Mouse (Mus musculus): ENCODE data around the gene Fbn1. TPM values are rescaled to one million over a fixed set of nuclear protein-coding genes. Genes with fewer than 3 reads are reported as not detected.
A peak's percentile ranks its signal among the peaks of the same experiment; 100 is the strongest.

Gene Fbn1
- polyA plus RNA-seq, 1 experiment from 2014 or later = 15.5 TPM

- Histone ChIP-seq H3K36me3 (ENCODE audit: insufficient read depth, low read length) (peaks cover 3% of the 10 kb centered on the region; the same call in 1 of the 2 replicates), H3K4me3 (ENCODE audit: low read length) (no peak overlapping the region), H3K27me3 (ENCODE audit: insufficient read depth, low read length) (no peaks in the 10 kb centered on the region), H3K9ac (replicated peaks; ENCODE audit: low read length) (no peak overlapping the region), H3K4me2 (replicated peaks; ENCODE audit: low read depth, low read length) (no peak overlapping the region), H3K9me3 (ENCODE audit: low read length) (no peaks in the 10 kb centered on the region), H3K4me1 (ENCODE audit: insufficient read depth, low read length) (peaks cover 6% of the 10 kb centered on the region; the same call in 1 of the 2 replicates), H3K27ac (ENCODE audit: low read length) (no peak overlapping the region)
- no peak for ATAC-seq (ENCODE audit: low FRiP score, low TSS enrichment)
- WGBS = 85% methylated on average over 2 of the region's 2 CpGs
These were observed 34.6 kb downstream of the Fbn1 start for GRCm38 (mm10) chr2:125473228-125473627.

- H3K4me2 ChIP-seq (replicated peaks; ENCODE audit: low read depth, low read length) = no peak overlapping the region
- no peak overlapping the region for H3K9ac ChIP-seq (replicated peaks; ENCODE audit: low read length)
- no peaks in the 10 kb centered on the region for H3K27me3 ChIP-seq (ENCODE audit: insufficient read depth, low read length)
- 86% methylated on average over 4 of the region's 4 CpGs for WGBS
- H3K4me1 ChIP-seq (ENCODE audit: insufficient read depth, low read length) = peaks cover 6% of the 10 kb centered on the region; the same call in 1 of the 2 replicates
- no peak for ATAC-seq (ENCODE audit: low FRiP score, low TSS enrichment)
- no peak overlapping the region for H3K27ac ChIP-seq (ENCODE audit: low read length)
- no peaks in the 10 kb centered on the region for H3K9me3 ChIP-seq (ENCODE audit: low read length)
- H3K36me3 ChIP-seq (ENCODE audit: insufficient read depth, low read length) = peaks cover 10% of the 10 kb centered on the region; the same call in 1 of the 2 replicates
- H3K4me3 ChIP-seq (ENCODE audit: low read length) = no peak overlapping the region
These were observed 36.1 kb downstream of the Fbn1 start for GRCm38 (mm10) chr2:125471721-125472120.

- H3K9ac ChIP-seq (replicated peaks; ENCODE audit: low read length) = no peak overlapping the region
- ATAC-seq (ENCODE audit: low FRiP score, low TSS enrichment) = no peak
These were observed 37.1 kb downstream of the Fbn1 start for GRCm38 (mm10) chr2:125470553-125471295.

GRCm38 (mm10) chr2:125464036-125464435, 43.8 kb downstream of the Fbn1 start:
- Histone ChIP-seq H3K27me3 (ENCODE audit: insufficient read depth, low read length) (no peaks in the 10 kb centered on the region), H3K27ac (ENCODE audit: low read length) (no peak overlapping the region), H3K36me3 (ENCODE audit: insufficient read depth, low read length) (peaks cover 13% of the 10 kb centered on the region; the same call in 1 of the 2 replicates), H3K4me3 (ENCODE audit: low read length) (no peak overlapping the region), H3K4me1 (ENCODE audit: insufficient read depth, low read length) (no peaks in the 10 kb centered on the region), H3K4me2 (replicated peaks; ENCODE audit: low read depth, low read length) (no peak overlapping the region), H3K9me3 (ENCODE audit: low read length) (no peaks in the 10 kb centered on the region), H3K9ac (replicated peaks; ENCODE audit: low read length) (no peak overlapping the region)
- no peak for ATAC-seq (ENCODE audit: low FRiP score, low TSS enrichment)
- WGBS = 75% methylated on average over 6 of the region's 6 CpGs

More at GRCm38 (mm10) chr2:125470553-125471295, 37.1 kb downstream of the Fbn1 start:
- WGBS = 58% methylated on average over 8 of the region's 8 CpGs
- Histone ChIP-seq H3K27me3 (ENCODE audit: insufficient read depth, low read length) (no peaks in the 10 kb centered on the region), H3K27ac (ENCODE audit: low read length) (peak overlapping the region; percentile 73), H3K4me3 (ENCODE audit: low read length) (no peak overlapping the region), H3K4me2 (replicated peaks; ENCODE audit: low read depth, low read length) (no peak overlapping the region), H3K4me1 (ENCODE audit: insufficient read depth, low read length) (peaks cover 6% of the 10 kb centered on the region; the same call in 1 of the 2 replicates), H3K9me3 (ENCODE audit: low read length) (no peaks in the 10 kb centered on the region), H3K36me3 (ENCODE audit: insufficient read depth, low read length) (peaks cover 13% of the 10 kb centered on the region; the same call in 1 of the 2 replicates)

GRCm38 (mm10) chr2:125459087-125459486, 48.7 kb downstream of the Fbn1 start:
- Histone ChIP-seq H3K27ac (ENCODE audit: low read length) (no peak overlapping the region), H3K27me3 (ENCODE audit: insufficient read depth, low read length) (no peaks in the 10 kb centered on the region), H3K9me3 (ENCODE audit: low read length) (no peaks in the 10 kb centered on the region), H3K4me3 (ENCODE audit: low read length) (no peak overlapping the region), H3K4me1 (ENCODE audit: insufficient read depth, low read length) (no peaks in the 10 kb centered on the region), H3K36me3 (ENCODE audit: insufficient read depth, low read length) (no peaks in the 10 kb centered on the region), H3K4me2 (replicated peaks; ENCODE audit: low read depth, low read length) (no peak overlapping the region), H3K9ac (replicated peaks; ENCODE audit: low read length) (no peak overlapping the region)
- 78% methylated on average over 3 of the region's 3 CpGs for WGBS
- ATAC-seq (ENCODE audit: low FRiP score, low TSS enrichment) = no peak

- H3K4me1 ChIP-seq (ENCODE audit: insufficient read depth, low read length) = 0 out of 2 replicates have a peak, but pooled peaks cover 8% of the 10 kb centered on the region
- no peak overlapping the region for H3K9ac ChIP-seq (replicated peaks; ENCODE audit: low read length)
- no peak overlapping the region for H3K4me3 ChIP-seq (ENCODE audit: low read length)
- H3K4me2 ChIP-seq (replicated peaks; ENCODE audit: low read depth, low read length) = no peak overlapping the region
- no peaks in the 10 kb centered on the region for H3K9me3 ChIP-seq (ENCODE audit: low read length)
- H3K36me3 ChIP-seq (ENCODE audit: insufficient read depth, low read length) = no peaks in the 10 kb centered on the region
- no peak for ATAC-seq (ENCODE audit: low FRiP score, low TSS enrichment)
- no peak overlapping the region for H3K27ac ChIP-seq (ENCODE audit: low read length)
- WGBS = 80% methylated on average over 15 of the region's 15 CpGs
- no peaks in the 10 kb centered on the region for H3K27me3 ChIP-seq (ENCODE audit: insufficient read depth, low read length)
These were observed 51.6 kb downstream of the Fbn1 start for GRCm38 (mm10) chr2:125456059-125456789.

- Histone ChIP-seq H3K27ac (ENCODE audit: low read length) (no peak overlapping the region), H3K4me1 (ENCODE audit: insufficient read depth, low read length) (0 out of 2 replicates have a peak, but pooled peaks cover 8% of the 10 kb centered on the region), H3K4me2 (replicated peaks; ENCODE audit: low read depth, low read length) (no peak overlapping the region), H3K9me3 (ENCODE audit: low read length) (no peaks in the 10 kb centered on the region), H3K27me3 (ENCODE audit: insufficient read depth, low read length) (no peaks in the 10 kb centered on the region), H3K4me3 (ENCODE audit: low read length) (no peak overlapping the region), H3K36me3 (ENCODE audit: insufficient read depth, low read length) (no peaks in the 10 kb centered on the region), H3K9ac (replicated peaks; ENCODE audit: low read length) (no peak overlapping the region)
- no peak for ATAC-seq (ENCODE audit: low FRiP score, low TSS enrichment)
- WGBS = 82% methylated on average over 5 of the region's 5 CpGs
These were observed 53.0 kb downstream of the Fbn1 start for GRCm38 (mm10) chr2:125454781-125455180.

- ATAC-seq (ENCODE audit: low FRiP score, low TSS enrichment) = no peak
- Histone ChIP-seq H3K4me3 (ENCODE audit: low read length) (no peak overlapping the region), H3K4me1 (ENCODE audit: insufficient read depth, low read length) (peaks cover 20% of the 10 kb centered on the region; the same call in 1 of the 2 replicates), H3K4me2 (replicated peaks; ENCODE audit: low read depth, low read length) (no peak overlapping the region), H3K9ac (replicated peaks; ENCODE audit: low read length) (no peak overlapping the region), H3K36me3 (ENCODE audit: insufficient read depth, low read length) (no peaks in the 10 kb centered on the region), H3K9me3 (ENCODE audit: low read length) (no peaks in the 10 kb centered on the region), H3K27ac (ENCODE audit: low read length) (no peak overlapping the region), H3K27me3 (ENCODE audit: insufficient read depth, low read length) (no peaks in the 10 kb centered on the region)
- 71% methylated on average over 6 of the region's 6 CpGs for WGBS
These were observed 55.3 kb downstream of the Fbn1 start for GRCm38 (mm10) chr2:125452369-125453097.

- Histone ChIP-seq H3K27ac (ENCODE audit: low read length) (no peak overlapping the region), H3K36me3 (ENCODE audit: insufficient read depth, low read length) (no peaks in the 10 kb centered on the region), H3K4me2 (replicated peaks; ENCODE audit: low read depth, low read length) (no peak overlapping the region), H3K4me3 (ENCODE audit: low read length) (no peak overlapping the region), H3K9me3 (ENCODE audit: low read length) (no peaks in the 10 kb centered on the region), H3K27me3 (ENCODE audit: insufficient read depth, low read length) (no peaks in the 10 kb centered on the region), H3K4me1 (ENCODE audit: insufficient read depth, low read length) (peaks cover 20% of the 10 kb centered on the region; the same call in 1 of the 2 replicates), H3K9ac (replicated peaks; ENCODE audit: low read length) (no peak overlapping the region)
- 39% methylated on average over 8 of the region's 8 CpGs for WGBS
- no peak for ATAC-seq (ENCODE audit: low FRiP score, low TSS enrichment)
These were observed 58.4 kb downstream of the Fbn1 start for GRCm38 (mm10) chr2:125449361-125449760.

Measured in kidney, embryonic 16.5 days (tissue).